Mouse (Mus musculus) midbrain, embryonic 16.5 days (tissue): ENCODE measurements at regions not wholly inside any gene's neighbourhood (a gene's known extent, or its start where the extent isn't known, plus 50 kb on each side); places are given as distances from the start of the nearest gene placed in this dataset.

Experiments
- ATAC-seq: fragments of 200-750 bp; cut with Nextera tagmentation; 2 replicates; pipeline ENCODE4 v1.8.0; 2017; ENCODE audit warnings: moderate TSS enrichment
- H3K27ac ChIP-seq: fragments of 300-500 bp; sonication (generic); 2 replicates; pipeline ENCODE4 v1.5.1; 2014; ENCODE audit warnings: mild to moderate bottlenecking, low read length, mixed read lengths
- H3K27me3 ChIP-seq: fragments of 300-500 bp; sonication (generic); 2 replicates; pipeline ENCODE4 v1.6.1; 2014; ENCODE audit warnings: low read depth, low read length, mixed read lengths; ENCODE audit not compliant: control insufficient read depth, insufficient read depth
- H3K36me3 ChIP-seq: fragments of 300-500 bp; sonication (generic); 2 replicates; pipeline ENCODE4 v1.6.1; 2014; ENCODE audit warnings: mild to moderate bottlenecking, low read length, moderate library complexity, mixed read lengths; ENCODE audit not compliant: control insufficient read depth, insufficient read depth
- H3K4me1 ChIP-seq: fragments of 300-500 bp; sonication (generic); 2 replicates; pipeline ENCODE4 v1.6.1; 2014; ENCODE audit warnings: mild to moderate bottlenecking, low read length, mixed read lengths; ENCODE audit not compliant: control insufficient read depth, insufficient read depth
- H3K4me2 ChIP-seq: fragments of 300-500 bp; sonication (generic); 2 replicates; pipeline ENCODE4 v1.6.1; 2014; ENCODE audit warnings: mild to moderate bottlenecking, low read length, mixed read lengths
- H3K4me3 ChIP-seq: fragments of 300-500 bp; sonication (generic); 2 replicates; pipeline ENCODE4 v1.5.1; 2014; ENCODE audit warnings: low read depth, mild to moderate bottlenecking, low read length, moderate library complexity, mixed read lengths
- H3K9ac ChIP-seq: fragments of 300-500 bp; sonication (generic); 2 replicates; pipeline ENCODE4 v1.6.1; 2014; ENCODE audit warnings: low read depth, low read length, mixed read lengths
- H3K9me3 ChIP-seq: fragments of 300-500 bp; sonication (generic); replicated peaks from 2 replicates; pipeline ENCODE4 v1.6.1; 2014; ENCODE audit warnings: mild to moderate bottlenecking, low read length, mixed read lengths; ENCODE audit not compliant: control insufficient read depth, poor library complexity, severe bottlenecking
- WGBS: fragments of 180-500 bp; shearing (Covaris S2); extraction: QIAGEN DNeasy Blood & Tissue Kit; methylation state at CpG from one replicate; pipeline ENCODE4 v1.1.7; 2014; 5-methylcytosine and 5-hydroxymethylcytosine counted together

DNA sequence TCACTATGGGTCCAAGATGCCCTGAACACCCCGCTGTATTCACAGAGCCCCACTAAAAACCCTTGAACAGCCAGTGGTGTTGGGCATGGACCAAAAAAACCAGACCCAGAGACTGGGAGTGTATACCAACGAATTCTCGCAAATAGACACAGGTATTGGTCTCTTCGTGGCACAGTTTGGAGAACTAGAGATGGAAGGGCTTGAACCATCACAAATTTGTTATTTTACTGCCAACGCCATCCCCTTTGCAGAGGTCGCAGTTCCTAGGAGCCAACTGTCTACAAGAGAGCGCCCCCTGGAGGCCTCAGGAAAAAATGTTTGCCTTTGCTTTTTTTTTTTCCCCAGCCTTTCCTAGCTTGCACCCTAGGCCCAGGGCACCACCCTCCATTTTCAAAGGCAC, 99.1 kb downstream of the Edn3 start:
- WGBS: 36% methylated on average over 7 of the region's 7 CpGs

DNA sequence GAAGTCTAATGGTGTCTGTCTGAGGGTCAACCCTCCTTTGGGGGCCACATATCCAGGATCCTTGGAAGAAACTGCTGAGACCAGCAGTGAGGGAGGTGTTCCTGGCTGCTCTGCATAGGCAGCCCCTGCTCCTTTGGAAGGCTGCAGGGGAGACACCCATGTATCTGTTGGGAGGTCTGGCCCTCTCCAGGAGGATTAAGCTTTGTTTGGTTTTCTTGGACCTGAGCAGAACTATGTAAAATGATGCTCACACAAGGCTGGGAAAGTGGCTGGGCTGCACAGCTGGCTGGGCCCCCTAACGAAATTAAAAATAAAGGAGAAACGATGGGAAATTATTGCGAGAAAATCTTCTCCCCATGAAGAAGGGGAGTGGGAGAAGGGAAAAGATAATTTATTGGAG, 104.2 kb downstream of the Edn3 start:
- Histone ChIP-seq H3K4me3 (no peak overlapping the region), H3K27ac (no peak overlapping the region), H3K27me3 (no peaks in the 10 kb centered on the region), H3K4me2 (no peak overlapping the region), H3K4me1 (no peaks in the 10 kb centered on the region), H3K9ac (no peak overlapping the region), H3K9me3 (no peaks in the 10 kb centered on the region), H3K36me3 (no peaks in the 10 kb centered on the region)
- no peak for ATAC-seq
- 75% methylated on average over 3 of the region's 3 CpGs for WGBS

More for the DNA sequence above, 99.1 kb downstream of the Edn3 start:
- no peaks in the 10 kb centered on the region for H3K27me3 ChIP-seq
- no peak overlapping the region for H3K4me3 ChIP-seq
- no peak for ATAC-seq
- peaks cover 13% of the 10 kb centered on the region for H3K4me1 ChIP-seq
- no peaks in the 10 kb centered on the region for H3K36me3 ChIP-seq
- H3K9ac ChIP-seq: no peak overlapping the region
- no peaks in the 10 kb centered on the region for H3K9me3 ChIP-seq
- no peak overlapping the region for H3K4me2 ChIP-seq
- no peak overlapping the region for H3K27ac ChIP-seq

DNA sequence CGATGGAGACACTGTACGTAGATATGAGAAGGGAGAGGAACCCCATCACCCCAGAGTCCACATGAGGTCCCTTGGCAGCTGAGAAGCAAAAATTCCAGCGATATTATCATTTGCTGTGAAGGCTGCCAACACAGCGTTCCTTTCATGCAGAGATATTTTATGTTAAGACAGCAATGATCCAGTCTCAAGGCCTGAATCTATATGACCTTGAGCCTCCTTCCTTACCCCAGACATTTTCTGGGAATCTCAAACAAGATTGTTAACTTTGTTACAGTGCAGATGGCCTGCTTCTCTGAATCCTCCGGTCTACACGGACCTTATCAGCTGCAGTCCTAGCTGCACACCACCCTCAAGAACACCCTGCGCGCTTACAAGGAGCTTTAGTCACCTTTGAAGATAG, 106.1 kb downstream of the Edn3 start:
- ATAC-seq: no peak
- Histone ChIP-seq H3K27me3 (no peaks in the 10 kb centered on the region), H3K4me2 (no peak overlapping the region), H3K9ac (no peak overlapping the region), H3K27ac (no peak overlapping the region), H3K4me3 (no peak overlapping the region), H3K9me3 (no peaks in the 10 kb centered on the region), H3K36me3 (no peaks in the 10 kb centered on the region), H3K4me1 (no peaks in the 10 kb centered on the region)
- WGBS: 91% methylated on average over 8 of the region's 8 CpGs

DNA sequence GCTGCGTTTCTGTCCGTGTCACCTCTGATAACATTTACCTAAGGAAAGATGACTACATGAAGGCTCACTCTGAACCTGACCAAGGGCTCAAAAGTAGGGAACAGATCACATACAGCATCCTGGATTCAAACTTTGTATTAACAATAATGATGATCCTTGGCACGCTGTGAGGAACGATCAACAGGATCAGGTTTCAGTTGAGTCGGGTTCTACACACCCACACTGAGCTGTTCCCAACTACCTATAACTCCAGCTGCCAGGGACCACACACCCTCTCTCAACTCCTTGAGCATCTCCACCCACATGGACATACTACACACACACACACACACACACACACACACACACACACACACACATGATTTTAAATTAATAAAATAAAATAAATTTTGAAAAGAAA, 107.0 kb downstream of the Edn3 start:
- Histone ChIP-seq H3K4me3 (no peak overlapping the region), H3K9me3 (no peaks in the 10 kb centered on the region), H3K36me3 (no peaks in the 10 kb centered on the region), H3K4me1 (peaks cover 2% of the 10 kb centered on the region; the same call in 1 of the 2 replicates), H3K4me2 (no peak overlapping the region), H3K9ac (no peak overlapping the region), H3K27me3 (no peaks in the 10 kb centered on the region), H3K27ac (no peak overlapping the region)
- ATAC-seq: no peak
- WGBS: 75% methylated on average over 5 of the region's 5 CpGs

DNA sequence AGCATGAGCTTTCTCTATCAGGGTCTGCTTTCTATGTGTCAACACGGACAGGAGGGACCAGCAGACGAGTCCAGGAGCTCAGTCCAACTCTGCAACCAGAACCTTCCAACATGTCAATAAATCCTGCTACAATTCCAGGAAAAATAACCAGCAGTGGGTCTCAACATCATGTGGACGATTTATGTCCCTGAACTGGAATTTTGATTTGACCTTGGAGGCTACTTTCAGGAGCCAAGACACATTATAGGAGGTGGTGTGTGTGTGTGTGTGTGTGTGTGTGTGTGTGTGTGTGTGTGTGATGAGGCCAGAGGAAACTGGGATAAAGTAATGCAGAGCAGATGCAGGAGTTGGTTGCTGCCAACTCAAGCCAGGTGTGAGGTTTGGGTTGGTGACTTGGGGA, 107.8 kb downstream of the Edn3 start:
- H3K27me3 ChIP-seq: no peaks in the 10 kb centered on the region
- 73% methylated on average over 3 of the region's 3 CpGs for WGBS
- no peak overlapping the region for H3K27ac ChIP-seq
- H3K9ac ChIP-seq: no peak overlapping the region
- no peak overlapping the region for H3K4me2 ChIP-seq
- no peak for ATAC-seq
- H3K36me3 ChIP-seq: no peaks in the 10 kb centered on the region
- no peak overlapping the region for H3K4me3 ChIP-seq
- H3K4me1 ChIP-seq: peaks cover 2% of the 10 kb centered on the region; the same call in 1 of the 2 replicates
- no peaks in the 10 kb centered on the region for H3K9me3 ChIP-seq

DNA sequence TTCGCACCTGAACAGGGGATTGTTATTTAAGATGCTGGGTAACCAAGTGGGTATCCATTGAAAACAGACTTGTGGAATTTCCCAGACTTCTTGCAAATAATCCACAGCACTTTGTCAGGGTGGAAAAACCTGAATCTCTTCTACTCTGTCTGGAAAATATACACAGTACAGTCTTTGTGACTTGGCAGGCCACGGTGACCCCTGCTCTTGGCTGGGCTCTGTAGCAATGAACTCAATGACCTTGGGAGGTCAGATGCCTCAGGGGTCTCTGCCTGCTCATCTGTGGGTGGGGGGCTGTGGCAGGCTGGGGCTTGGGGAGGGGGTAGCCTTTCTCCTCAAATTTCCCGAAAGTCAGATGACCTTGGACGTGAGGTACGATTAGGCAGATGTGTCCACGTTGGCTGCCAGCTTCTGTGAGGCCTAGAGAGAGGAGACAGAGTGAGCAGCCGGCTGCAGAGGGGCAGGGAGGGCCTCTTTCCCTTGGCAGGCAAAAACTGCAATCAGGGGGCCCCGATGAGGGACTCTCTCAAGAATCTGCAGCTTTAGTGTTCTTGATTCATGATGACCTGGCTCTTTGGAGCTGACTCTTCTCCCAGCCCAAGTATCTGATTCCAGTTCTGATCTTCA, 108.4 kb downstream of the Edn3 start:
- Histone ChIP-seq H3K4me1 (peaks cover 2% of the 10 kb centered on the region; the same call in 1 of the 2 replicates), H3K9ac (no peak overlapping the region), H3K27me3 (no peaks in the 10 kb centered on the region), H3K4me3 (no peak overlapping the region), H3K4me2 (no peak overlapping the region), H3K36me3 (no peaks in the 10 kb centered on the region), H3K9me3 (no peaks in the 10 kb centered on the region), H3K27ac (no peak overlapping the region)
- ATAC-seq: no peak
- WGBS: 79% methylated on average over 8 of the region's 8 CpGs

DNA sequence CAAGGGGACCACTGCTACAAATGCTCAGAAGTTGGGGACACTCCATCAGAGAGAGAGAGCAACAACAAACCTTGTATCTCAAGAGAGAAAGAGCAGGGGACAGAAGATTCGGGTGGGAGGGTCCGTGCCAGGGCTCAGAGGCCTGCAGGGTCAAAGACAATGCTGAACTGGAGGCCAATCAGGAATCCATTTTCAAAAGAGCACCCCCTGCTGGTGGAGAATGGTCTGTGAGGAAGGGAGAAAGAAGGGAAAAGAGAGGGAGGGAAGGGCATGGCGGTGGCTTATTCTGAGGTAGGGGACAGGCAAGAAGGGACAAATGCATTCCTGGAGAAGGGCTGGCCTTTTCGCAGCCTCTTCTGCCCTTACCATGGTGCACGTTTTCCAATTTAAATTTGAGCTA, 109.9 kb downstream of the Edn3 start:
- ATAC-seq: no peak
- Histone ChIP-seq H3K4me2 (no peak overlapping the region), H3K9me3 (no peaks in the 10 kb centered on the region), H3K27me3 (no peaks in the 10 kb centered on the region), H3K27ac (no peak overlapping the region), H3K4me1 (peaks cover 2% of the 10 kb centered on the region; the same call in 1 of the 2 replicates), H3K9ac (no peak overlapping the region), H3K4me3 (no peak overlapping the region), H3K36me3 (no peaks in the 10 kb centered on the region)
- WGBS: 62% methylated on average over 5 of the region's 5 CpGs

DNA sequence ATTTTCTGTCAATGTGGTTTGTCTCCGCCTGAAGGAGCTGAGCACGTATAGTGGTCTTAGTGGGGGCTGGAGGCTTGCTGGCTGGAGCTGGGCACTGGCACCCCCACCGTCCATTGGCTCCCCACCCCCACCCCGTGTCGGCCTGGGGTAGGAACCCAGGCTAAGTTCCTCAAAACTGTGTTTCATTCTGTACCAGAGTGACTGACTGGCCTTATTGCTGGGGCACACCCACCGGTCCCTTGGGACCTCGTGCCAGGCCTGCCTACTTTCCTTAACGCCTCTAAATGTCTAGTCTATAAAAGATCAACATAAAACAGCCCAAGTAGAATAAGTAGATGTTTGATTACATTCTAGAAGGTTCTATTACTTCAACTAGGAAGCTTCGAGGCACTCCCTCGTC, 110.8 kb downstream of the Edn3 start:
- no peak for ATAC-seq
- Histone ChIP-seq H3K36me3 (no peaks in the 10 kb centered on the region), H3K27ac (no peak overlapping the region), H3K4me3 (no peak overlapping the region), H3K9ac (no peak overlapping the region), H3K4me2 (no peak overlapping the region), H3K4me1 (peaks cover 2% of the 10 kb centered on the region; the same call in 1 of the 2 replicates), H3K27me3 (no peaks in the 10 kb centered on the region), H3K9me3 (no peaks in the 10 kb centered on the region)
- WGBS: 84% methylated on average over 10 of the region's 10 CpGs

DNA sequence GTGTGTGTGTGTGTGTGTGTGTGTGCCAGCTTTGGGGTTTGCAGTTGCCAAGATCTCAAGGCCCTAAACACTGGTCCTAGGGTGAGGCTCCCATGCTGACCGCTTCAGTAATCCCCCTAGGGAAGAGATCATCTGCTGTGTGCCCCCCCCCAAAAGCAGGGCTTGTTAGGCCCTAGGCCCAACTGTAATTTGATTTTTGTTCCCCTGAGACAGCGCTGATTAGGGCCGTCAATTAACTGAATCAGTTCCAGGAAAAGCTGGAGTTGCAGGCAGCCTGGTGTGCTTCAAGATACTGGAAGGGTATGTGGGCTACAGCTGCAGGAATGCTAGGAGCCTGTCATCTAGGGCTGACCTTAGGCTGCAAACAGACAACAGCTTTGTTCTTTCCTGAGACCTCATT, 111.4 kb downstream of the Edn3 start:
- Histone ChIP-seq H3K36me3 (no peaks in the 10 kb centered on the region), H3K27ac (no peak overlapping the region), H3K9ac (no peak overlapping the region), H3K4me3 (no peak overlapping the region), H3K27me3 (no peaks in the 10 kb centered on the region), H3K4me1 (peaks cover 2% of the 10 kb centered on the region; the same call in 1 of the 2 replicates), H3K9me3 (no peaks in the 10 kb centered on the region), H3K4me2 (no peak overlapping the region)
- 41% methylated on average over 3 of the region's 3 CpGs for WGBS
- no peak for ATAC-seq
